ENCODE assay signal across 8 mouse cellular contexts in genomic region chrX:103845266-103845665, GRCm38 (mm10). TPM values are rescaled to one million over a fixed set of nuclear protein-coding genes. Genes with fewer than 3 reads are reported as not detected.
DNase-seq lines count a peak whose midpoint lies in the region; ATAC-seq and TF ChIP-seq lines count a peak whose summit lies in the region.

No protein-coding gene starts in this region.

- no peak overlapping the region for H3K9ac ChIP-seq in neural tube, embryonic 15.5 days (replicated peaks)

- DNase-seq in cerebellum, adult 9-10 months = peak; percentile 28
- no peak for DNase-seq in layer of hippocampus, adult 2 months (ENCODE audit: low spot score in 2 of 2)
- no peak for DNase-seq in layer of hippocampus, adult 9-10 months (ENCODE audit: low spot score)
- peak; percentile 11 for DNase-seq in MN1 (ENCODE audit: low spot score)
- peak; percentile 21 to 43 for DNase-seq in kidney, postnatal 4 days
- no peak for DNase-seq in urinary bladder, postnatal 10 days (ENCODE audit: low spot score)

- no peak overlapping the region for H3K4me3 ChIP-seq in layer of hippocampus, adult 2 months
- no peak overlapping the region for H3K4me3 ChIP-seq in neural tube, embryonic 15.5 days (replicated peaks)

- no peak overlapping the region for H3K27ac ChIP-seq in layer of hippocampus, adult 2 months
- no peak overlapping the region for H3K27ac ChIP-seq in neural tube, embryonic 15.5 days (replicated peaks)

- H3K36me3 ChIP-seq in neural tube, embryonic 15.5 days = no peaks in the 10 kb centered on the region

- no peak overlapping the region for H3K4me2 ChIP-seq in neural tube, embryonic 15.5 days

- no peaks in the 10 kb centered on the region for H3K4me1 ChIP-seq in neural tube, embryonic 15.5 days

- H3K9me3 ChIP-seq in neural tube, embryonic 15.5 days (replicated peaks) = no peaks in the 10 kb centered on the region

- H3K27me3 ChIP-seq in neural tube, embryonic 15.5 days (replicated peaks) = peaks cover 31% of the 10 kb centered on the region

- 41% methylated on average over 2 of the region's 2 CpGs for WGBS in neural tube, embryonic 15.5 days

- TF ChIP-seq CTCF in layer of hippocampus, adult 2 months (conservative IDR thresholded peaks at IDR 0.05) = peak; percentile 76

- no peak for ATAC-seq in cerebellum, adult (ENCODE audit: insufficient number of reproducible peaks, low FRiP score, low TSS enrichment)
- no peak for ATAC-seq in neural tube, embryonic 15.5 days (ENCODE audit: low FRiP score)

RNA-seq across cellular contexts. Expression of gene Slc16a2, which starts 23.5 kb away (rescaled TPM):
- 10 to 100 TPM; 34.9 to 35.7 TPM for total RNA-seq in layer of hippocampus, adult 2 months (2021)
- polyA plus RNA-seq in neural tube, embryonic 15.5 days (2015; fragmentation: Nextera tagmentation; extraction: Ambion mirVana) = 19.1 and 20.3 TPM in 2 replicates

Comparison
In these comparisons a context has a peak if more than half of its experiments do, and no peak if none do; other contexts are left out.
1. DNase-seq: peak in cerebellum, adult 9-10 months (single experiment), MN1 (single experiment) and kidney, postnatal 4 days (2 of 2); none in layer of hippocampus, adult 2 months (0 of 2), layer of hippocampus, adult 9-10 months (single experiment) and urinary bladder, postnatal 10 days (single experiment).